Mouse (Mus musculus) liver, adult 2 months (tissue): ENCODE measurements around the gene Gm20388.

Experiments
- CTCF ChIP-seq: fragments of 200-500 bp; IDR thresholded peaks from 2 replicates; pipeline ENCODE4 v1.5.1; 2011; ENCODE audit warnings: low read depth, low read length, control low read depth
- POLR2A ChIP-seq: fragments of 200-500 bp; IDR thresholded peaks from 2 replicates; pipeline ENCODE4 v1.6.1; 2011; ENCODE audit warnings: low read length, control low read depth; ENCODE audit not compliant: insufficient read depth; ENCODE audit errors: extremely low read depth

DNA sequence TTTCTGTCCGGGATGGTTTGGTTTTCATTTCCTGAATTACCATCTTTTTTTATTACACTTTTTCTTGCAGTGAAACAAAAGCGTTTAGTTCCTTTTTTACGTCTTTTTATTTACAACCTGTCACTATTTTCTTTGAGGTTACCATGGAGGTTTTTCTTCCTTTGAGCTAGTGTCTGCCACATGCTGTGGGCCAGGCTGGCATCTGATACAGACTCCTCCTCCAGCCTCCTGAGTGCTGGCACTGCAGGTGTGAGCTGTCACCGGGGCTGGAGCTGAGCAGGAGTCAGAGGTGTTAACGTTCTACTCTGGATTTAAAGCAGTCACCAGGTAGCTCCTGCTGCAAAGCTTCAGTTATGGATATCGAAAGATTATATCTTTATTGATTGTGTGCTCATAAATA, 2962.5 kb downstream of the Gm20388 start:
- TF ChIP-seq CTCF (no peak), POLR2A (no peak)
